Mouse (Mus musculus): Measurements from ENCODE around the gene Camk1. TPM values are rescaled to one million over a fixed set of nuclear protein-coding genes. Genes with fewer than 3 reads are reported as not detected.

Gene Camk1
- polyA plus RNA-seq, 1 experiment = 7.7 TPM

- no peak overlapping the region for H3K9ac ChIP-seq (ENCODE audit: low read depth, poor library complexity, severe bottlenecking)
- no peaks in the 10 kb centered on the region for H3K27me3 ChIP-seq (ENCODE audit: control insufficient read depth, insufficient read depth, low read length, poor library complexity, severe bottlenecking)
- H3K36me3 ChIP-seq (ENCODE audit: control insufficient read depth, insufficient read depth, low read length, poor library complexity, severe bottlenecking) = peaks cover 69% of the 10 kb centered on the region
- no peaks in the 10 kb centered on the region for H3K4me1 ChIP-seq (ENCODE audit: control insufficient read depth, insufficient read depth, low read length)
- no peak overlapping the region for H3K27ac ChIP-seq (ENCODE audit: insufficient read depth, low read length)
- TF ChIP-seq POLR2A (IDR thresholded peaks at IDR 0.05; ENCODE audit: insufficient read depth, low read length) = no peak
- no peak for TF ChIP-seq CTCF (IDR thresholded peaks at IDR 0.05; ENCODE audit: low read depth, low read length)
- TF ChIP-seq EP300 (IDR thresholded peaks at IDR 0.05; ENCODE audit: insufficient read depth, low read depth, low read length) = no peak
- no peaks in the 10 kb centered on the region for H3K9me3 ChIP-seq (replicated peaks; ENCODE audit: control insufficient read depth, insufficient read depth, low read length, poor library complexity, severe bottlenecking)
- H3K4me3 ChIP-seq (ENCODE audit: low read depth, low read length) = no peak overlapping the region
These were observed 42.2 kb upstream of the Camk1 start for GRCm38 (mm10) chr6:113386025-113386424.

DNA sequence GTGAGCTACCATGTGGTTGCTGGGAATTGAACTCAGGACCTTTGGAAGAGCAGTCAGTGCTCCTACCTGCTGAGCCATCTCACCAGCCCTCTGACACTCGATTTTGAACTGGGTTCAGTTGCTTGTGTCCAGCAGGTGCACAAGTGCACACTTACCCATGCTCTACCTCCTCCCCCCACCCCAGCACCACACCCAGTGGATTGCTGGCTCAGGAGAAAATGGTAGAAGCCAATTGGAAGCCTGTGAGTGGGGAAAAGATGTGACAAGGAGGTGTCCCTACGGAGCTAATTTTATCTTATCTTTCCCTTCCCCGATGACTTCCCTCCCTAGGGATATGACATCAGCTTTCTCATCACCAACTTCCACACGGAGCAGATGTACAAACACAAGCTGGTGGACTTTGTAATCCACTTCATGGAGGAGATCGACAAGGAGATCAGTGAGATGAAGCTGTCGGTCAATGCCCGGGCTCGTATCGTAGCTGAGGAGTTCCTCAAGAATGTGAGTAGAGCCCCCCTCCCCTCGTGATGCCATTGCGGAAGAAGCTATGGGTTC is 41.5 kb upstream of the Camk1 start:
- Histone ChIP-seq H3K4me3 (ENCODE audit: low read depth, low read length) (no peak overlapping the region), H3K27ac (ENCODE audit: insufficient read depth, low read length) (no peak overlapping the region), H3K36me3 (ENCODE audit: control insufficient read depth, insufficient read depth, low read length, poor library complexity, severe bottlenecking) (peaks cover 74% of the 10 kb centered on the region), H3K9ac (ENCODE audit: low read depth, poor library complexity, severe bottlenecking) (no peak overlapping the region), H3K4me1 (ENCODE audit: control insufficient read depth, insufficient read depth, low read length) (no peaks in the 10 kb centered on the region), H3K27me3 (ENCODE audit: control insufficient read depth, insufficient read depth, low read length, poor library complexity, severe bottlenecking) (no peaks in the 10 kb centered on the region), H3K9me3 (replicated peaks; ENCODE audit: control insufficient read depth, insufficient read depth, low read length, poor library complexity, severe bottlenecking) (no peaks in the 10 kb centered on the region)
- TF ChIP-seq CTCF (IDR thresholded peaks at IDR 0.05; ENCODE audit: low read depth, low read length) (no peak), POLR2A (IDR thresholded peaks at IDR 0.05; ENCODE audit: insufficient read depth, low read length) (no peak), EP300 (IDR thresholded peaks at IDR 0.05; ENCODE audit: insufficient read depth, low read depth, low read length) (no peak)

DNA sequence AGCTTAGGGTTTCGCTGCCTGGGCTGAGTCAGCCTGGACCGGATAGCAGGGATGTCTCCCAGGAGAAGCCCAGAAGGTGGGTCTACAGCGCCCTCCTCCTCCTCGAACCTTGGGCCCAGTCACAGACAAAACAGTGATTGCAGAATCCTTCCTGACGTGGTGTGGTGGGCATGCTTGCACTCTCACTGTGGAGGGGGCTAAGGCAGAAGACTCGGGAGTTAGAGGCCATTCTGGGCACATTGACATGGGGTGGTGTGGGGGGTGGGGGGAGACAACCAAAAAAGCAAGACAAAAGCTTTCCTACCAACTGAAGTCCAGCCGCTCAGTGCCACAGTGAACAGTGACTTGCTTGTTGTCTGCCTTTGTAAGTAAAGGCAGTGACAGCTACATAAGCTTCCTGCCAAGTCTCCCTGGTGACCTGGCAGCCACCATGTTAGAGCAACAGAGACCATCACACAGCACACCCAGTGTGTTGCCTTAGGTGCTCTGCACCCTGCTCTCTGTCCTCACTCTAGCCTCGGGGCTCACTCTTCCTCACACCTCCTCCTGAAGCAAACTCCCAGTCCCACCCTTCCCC is 40.7 kb upstream of the Camk1 start:
- H3K9me3 ChIP-seq (replicated peaks; ENCODE audit: control insufficient read depth, insufficient read depth, low read length, poor library complexity, severe bottlenecking) = no peaks in the 10 kb centered on the region
- H3K27ac ChIP-seq (ENCODE audit: insufficient read depth, low read length) = no peak overlapping the region
- no peak for TF ChIP-seq POLR2A (IDR thresholded peaks at IDR 0.05; ENCODE audit: insufficient read depth, low read length)
- no peak for TF ChIP-seq CTCF (IDR thresholded peaks at IDR 0.05; ENCODE audit: low read depth, low read length)
- TF ChIP-seq EP300 (IDR thresholded peaks at IDR 0.05; ENCODE audit: insufficient read depth, low read depth, low read length) = no peak

DNA sequence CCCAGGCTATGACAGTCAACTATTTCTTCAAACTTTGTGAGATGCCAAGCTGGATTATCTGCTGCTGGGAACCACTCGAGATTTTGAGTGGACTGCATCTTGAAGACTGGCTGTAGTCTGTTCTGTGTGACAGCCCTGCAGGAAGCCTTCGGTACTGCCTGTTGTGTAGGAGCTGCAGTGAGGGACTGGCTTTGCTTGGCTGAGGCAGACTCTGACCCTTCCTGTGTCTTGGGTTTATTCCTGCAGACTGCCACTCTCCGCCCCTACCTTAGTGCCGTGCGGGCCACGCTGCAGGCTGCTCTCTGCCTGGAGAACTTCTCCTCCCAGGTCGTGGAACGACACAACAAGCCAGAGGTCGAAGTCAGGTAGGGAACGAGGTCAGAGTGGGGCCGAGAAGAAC is 36.7 kb upstream of the Camk1 start:
- Histone ChIP-seq H3K36me3 (ENCODE audit: control insufficient read depth, insufficient read depth, low read length, poor library complexity, severe bottlenecking) (peaks cover 45% of the 10 kb centered on the region), H3K9me3 (replicated peaks; ENCODE audit: control insufficient read depth, insufficient read depth, low read length, poor library complexity, severe bottlenecking) (no peaks in the 10 kb centered on the region), H3K4me3 (ENCODE audit: low read depth, low read length) (no peak overlapping the region), H3K9ac (ENCODE audit: low read depth, poor library complexity, severe bottlenecking) (no peak overlapping the region), H3K27me3 (ENCODE audit: control insufficient read depth, insufficient read depth, low read length, poor library complexity, severe bottlenecking) (no peaks in the 10 kb centered on the region), H3K4me1 (ENCODE audit: control insufficient read depth, insufficient read depth, low read length) (peaks cover 2% of the 10 kb centered on the region), H3K27ac (ENCODE audit: insufficient read depth, low read length) (no peak overlapping the region)
- TF ChIP-seq POLR2A (IDR thresholded peaks at IDR 0.05; ENCODE audit: insufficient read depth, low read length) = no peak
- TF ChIP-seq EP300 (IDR thresholded peaks at IDR 0.05; ENCODE audit: insufficient read depth, low read depth, low read length) = no peak
- no peak for TF ChIP-seq CTCF (IDR thresholded peaks at IDR 0.05; ENCODE audit: low read depth, low read length)

More for the DNA sequence above, 40.7 kb upstream of the Camk1 start:
- Histone ChIP-seq H3K27me3 (ENCODE audit: control insufficient read depth, insufficient read depth, low read length, poor library complexity, severe bottlenecking) (no peaks in the 10 kb centered on the region), H3K9ac (ENCODE audit: low read depth, poor library complexity, severe bottlenecking) (no peak overlapping the region), H3K4me3 (ENCODE audit: low read depth, low read length) (no peak overlapping the region), H3K4me1 (ENCODE audit: control insufficient read depth, insufficient read depth, low read length) (no peaks in the 10 kb centered on the region), H3K36me3 (ENCODE audit: control insufficient read depth, insufficient read depth, low read length, poor library complexity, severe bottlenecking) (peaks cover 67% of the 10 kb centered on the region)

- TF ChIP-seq CTCF (IDR thresholded peaks at IDR 0.05; ENCODE audit: low read depth, low read length) = no peak
- no peak for TF ChIP-seq EP300 (IDR thresholded peaks at IDR 0.05; ENCODE audit: insufficient read depth, low read depth, low read length)
- no peak for TF ChIP-seq POLR2A (IDR thresholded peaks at IDR 0.05; ENCODE audit: insufficient read depth, low read length)
- H3K9me3 ChIP-seq (replicated peaks; ENCODE audit: control insufficient read depth, insufficient read depth, low read length, poor library complexity, severe bottlenecking) = no peaks in the 10 kb centered on the region
- H3K9ac ChIP-seq (ENCODE audit: low read depth, poor library complexity, severe bottlenecking) = peak overlapping the region; percentile 78; the same call in 1 of the 2 replicates
- H3K4me3 ChIP-seq (ENCODE audit: low read depth, low read length) = peak overlapping the region; percentile 14; the same call in 1 of the 2 replicates
- peaks cover 45% of the 10 kb centered on the region for H3K36me3 ChIP-seq (ENCODE audit: control insufficient read depth, insufficient read depth, low read length, poor library complexity, severe bottlenecking)
- H3K27ac ChIP-seq (ENCODE audit: insufficient read depth, low read length) = no peak overlapping the region
- H3K27me3 ChIP-seq (ENCODE audit: control insufficient read depth, insufficient read depth, low read length, poor library complexity, severe bottlenecking) = no peaks in the 10 kb centered on the region
- H3K4me1 ChIP-seq (ENCODE audit: control insufficient read depth, insufficient read depth, low read length) = peaks cover 2% of the 10 kb centered on the region
These were observed 35.5 kb upstream of the Camk1 start for GRCm38 (mm10) chr6:113379246-113379645.
